Mouse (Mus musculus) MEL (cell line): ENCODE measurements around the gene Stx4a. TPM values are rescaled to one million over a fixed set of nuclear protein-coding genes. Genes with fewer than 3 reads are reported as not detected.

Source experiments
- DNase-seq: peaks from one replicate; pipeline ENCODE4 v3.0.0; 2011; ENCODE audit warnings: low read depth, low spot score
- H3K27ac ChIP-seq: 2 replicates; pipeline ENCODE4 v1.5.1; 2012; ENCODE audit warnings: low read depth, mild to moderate bottlenecking, control low read depth, low read length, moderate library complexity; ENCODE audit not compliant: control insufficient read depth
- H3K27me3 ChIP-seq, 2 experiments: fragments of 150-350 bp in 1 of 2; sonication (generic) in 1 of 2; 2 replicates each; pipeline ENCODE4 v1.6.1; 2012; ENCODE audit warnings: low read length in 2 of 2, mild to moderate bottlenecking in 2 of 2, improper control_type of control experiment in 1 of 2, moderate library complexity in 1 of 2; ENCODE audit not compliant: insufficient read depth in 2 of 2, control insufficient read depth in 1 of 2
- H3K36me3 ChIP-seq, 2 experiments: 2 replicates each; pipeline ENCODE4 v1.6.1; 2012 to 2014; ENCODE audit warnings: low read length in 2 of 2, improper control_type of control experiment in 1 of 2, inconsistent platforms in 1 of 2, mild to moderate bottlenecking in 1 of 2; ENCODE audit not compliant: insufficient read depth in 2 of 2, control insufficient read depth in 1 of 2
- H3K4me1 ChIP-seq, 2 experiments: fragments of 150-350 bp in 1 of 2; sonication (generic) in 1 of 2; 2 replicates each; pipeline ENCODE4 v1.6.1; 2012; ENCODE audit warnings: low read length in 2 of 2, improper control_type of control experiment in 1 of 2, mild to moderate bottlenecking in 1 of 2; ENCODE audit not compliant: insufficient read depth in 2 of 2, control insufficient read depth in 1 of 2
- H3K4me3 ChIP-seq, 2 experiments: fragments of 150-350 bp in 1 of 2; sonication (generic) in 1 of 2; 2 replicates each; pipeline ENCODE4 v1.5.1; 2012; ENCODE audit warnings: low read depth in 2 of 2, low read length in 2 of 2, mild to moderate bottlenecking in 2 of 2, moderate library complexity in 2 of 2, control low read depth in 1 of 2, improper control_type of control experiment in 1 of 2; ENCODE audit not compliant: control insufficient read depth in 1 of 2, insufficient read depth in 1 of 2
- H3K79me2 ChIP-seq: 2 replicates; pipeline ENCODE4 v1.6.1; 2012; ENCODE audit warnings: mild to moderate bottlenecking, low read length, moderate library complexity; ENCODE audit not compliant: control insufficient read depth, poor library complexity, insufficient read depth
- H3K9ac ChIP-seq: 2 replicates; pipeline ENCODE4 v1.6.1; 2012; ENCODE audit warnings: low read depth, mild to moderate bottlenecking, control low read depth, low read length, moderate library complexity; ENCODE audit not compliant: control insufficient read depth, poor library complexity, severe bottlenecking
- H3K9me3 ChIP-seq: fragments of 150-350 bp; sonication (generic); replicated peaks from 2 replicates; pipeline ENCODE4 v1.6.1; 2012; ENCODE audit warnings: mild to moderate bottlenecking, low read length, improper control_type of control experiment, moderate library complexity; ENCODE audit not compliant: insufficient read depth
- BHLHE40 ChIP-seq: IDR thresholded peaks from 2 replicates; pipeline ENCODE4 v1.6.1; 2012; ENCODE audit warnings: low read depth, mild to moderate bottlenecking, inconsistent platforms, low read length, improper control_type of control experiment, borderline replicate concordance
- CHD1 ChIP-seq: IDR thresholded peaks from 2 replicates; pipeline ENCODE4 v1.6.1; 2012; ENCODE audit warnings: low read depth, mild to moderate bottlenecking, inconsistent platforms, low read length, improper control_type of control experiment
- CHD2 ChIP-seq: IDR thresholded peaks from 2 replicates; pipeline ENCODE4 v1.6.1; 2011; ENCODE audit warnings: low read length, improper control_type of control experiment
- KAT2A ChIP-seq: conservative IDR thresholded peaks from 2 replicates; pipeline ENCODE4 v1.6.1; 2012; ENCODE audit warnings: low read depth, low read length, improper control_type of control experiment, inconsistent platforms
- MAFK ChIP-seq: IDR thresholded peaks from 2 replicates; pipeline ENCODE4 v1.6.1; 2011; ENCODE audit warnings: low read depth, mild to moderate bottlenecking, low read length, improper control_type of control experiment, borderline replicate concordance
- MEF2A ChIP-seq: IDR thresholded peaks from 2 replicates; pipeline ENCODE4 v1.6.1; 2014; ENCODE audit warnings: low read depth, mild to moderate bottlenecking, inconsistent platforms, low read length, improper control_type of control experiment; ENCODE audit not compliant: poor library complexity, insufficient replicate concordance, severe bottlenecking; ENCODE audit errors: extremely low read depth
- MYC ChIP-seq: IDR thresholded peaks from 2 replicates; pipeline ENCODE4 v1.6.1; 2011; ENCODE audit warnings: low read depth, mild to moderate bottlenecking, low read length, improper control_type of control experiment, moderate library complexity
- POLR2A ChIP-seq, 2 experiments: IDR thresholded peaks; 2 replicates each; pipeline ENCODE4 v1.6.1; 2011 to 2012; ENCODE audit warnings: low read length in 2 of 2, mild to moderate bottlenecking in 2 of 2, control low read depth in 1 of 2, improper control_type of control experiment in 1 of 2, low read depth in 1 of 2, moderate library complexity in 1 of 2; ENCODE audit not compliant: control insufficient read depth in 1 of 2, insufficient read depth in 1 of 2, poor library complexity in 1 of 2
- POLR2AphosphoS5 ChIP-seq: IDR thresholded peaks from 2 replicates; pipeline ENCODE4 v1.6.1; 2012; ENCODE audit warnings: low read depth, borderline replicate concordance, mild to moderate bottlenecking, inconsistent platforms, low read length, moderate library complexity, mixed read lengths
- RAD21 ChIP-seq: IDR thresholded peaks from 2 replicates; pipeline ENCODE4 v1.6.1; 2011; ENCODE audit warnings: mild to moderate bottlenecking, low read depth, low read length, improper control_type of control experiment
- RCOR1 ChIP-seq: IDR thresholded peaks from 2 replicates; pipeline ENCODE4 v1.6.1; 2012; ENCODE audit warnings: low read depth, mild to moderate bottlenecking, inconsistent platforms, low read length, improper control_type of control experiment
- SMC3 ChIP-seq: IDR thresholded peaks from 2 replicates; pipeline ENCODE4 v1.6.1; 2011; ENCODE audit warnings: low read depth, low read length, improper control_type of control experiment
- TAL1 ChIP-seq: IDR thresholded peaks from 2 replicates; pipeline ENCODE4 v1.6.1; 2012; ENCODE audit warnings: mild to moderate bottlenecking, inconsistent platforms, low read length, moderate library complexity, mixed read lengths
- TBP ChIP-seq: IDR thresholded peaks from 2 replicates; pipeline ENCODE4 v1.8.0; 2011; ENCODE audit warnings: low read depth, low read length, improper control_type of control experiment
- USF1 ChIP-seq: IDR thresholded peaks from 2 replicates; pipeline ENCODE4 v1.6.1; 2014; ENCODE audit warnings: low read depth, mild to moderate bottlenecking, inconsistent platforms, low read length, improper control_type of control experiment, moderate library complexity
- ZNF384 ChIP-seq: IDR thresholded peaks from 2 replicates; pipeline ENCODE4 v1.6.1; 2012; ENCODE audit warnings: low read depth, mild to moderate bottlenecking, inconsistent platforms, low read length, improper control_type of control experiment
- polyA plus RNA-seq, 2 experiments: library from polyadenylated mRNA; stranded (reverse) in 1 of 2; unstranded in 1 of 2; fragments of >175 nt in 1 of 2; fragments of >200 nt in 1 of 2; gene quantifications; 2 replicates each; pipeline versions ENCODE4 v1.2.1 to v1.2.4; 2012; ENCODE audit warnings: low replicate concordance in 2 of 2, low read depth in 1 of 2; ENCODE audit not compliant: insufficient read length in 2 of 2, insufficient read depth in 1 of 2, missing spikeins in 1 of 2
- total RNA-seq: library from RNA; depleted of rRNA; stranded (reverse); fragments of 300-350 nt; gene quantifications from 2 replicates; pipeline ENCODE4 v1.2.3, GENCODE M21; 2012

Gene Stx4a
- total and polyA plus RNA-seq, 3 experiments = 47.8 to 121 TPM; not detected in 1

DNA sequence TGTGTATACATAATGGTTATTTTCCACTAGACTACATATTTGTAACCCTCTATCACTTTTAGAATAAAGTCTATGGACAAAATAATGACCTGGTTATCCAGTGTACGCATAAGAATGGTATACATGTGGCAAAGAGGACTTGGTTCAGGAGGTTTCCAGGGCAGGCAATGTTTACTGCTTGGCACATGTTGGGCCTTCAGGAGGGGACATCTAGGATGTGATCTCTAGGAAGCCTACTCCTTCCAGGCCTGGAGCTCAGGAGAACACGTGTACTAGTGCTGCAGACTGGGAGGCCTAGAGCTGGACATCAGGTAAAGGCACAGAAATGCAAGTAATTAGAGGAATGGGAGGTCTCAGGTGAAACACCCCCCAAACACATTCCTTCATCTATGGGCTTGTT lies 11.5 kb downstream of the Stx4a start:
- no peaks in the 10 kb centered on the region for H3K79me2 ChIP-seq
- H3K4me1 ChIP-seq = no peaks in the 10 kb centered on the region
- TF ChIP-seq MAFK (no peak), MYC (no peak), KAT2A (no peak), TAL1 (no peak), TBP (no peak), USF1 (no peak), CHD2 (no peak), POLR2A (IDR thresholded peaks at IDR 0.05; ENCODE audit: control insufficient read depth in 1 of 2, insufficient read depth in 1 of 2, low read depth in 1 of 2, low read length in 2 of 2, poor library complexity in 1 of 2) (no peak), BHLHE40 (no peak), ZNF384 (no peak), RAD21 (no peak), CHD1 (no peak), RCOR1 (no peak), SMC3 (no peak), POLR2AphosphoS5 (no peak)
- no peak overlapping the region for H3K27ac ChIP-seq
- H3K9ac ChIP-seq = no peak overlapping the region
- DNase-seq = no peak
- 0 out of 4 replicates have a peak, but pooled peaks cover 0 to 4% of the 10 kb centered on the region in 2 experiments for H3K36me3 ChIP-seq
- no peaks in the 10 kb centered on the region; a peak in 3 of 4 replicates for H3K27me3 ChIP-seq
- no peak overlapping the region for H3K4me3 ChIP-seq
- H3K9me3 ChIP-seq = no peaks in the 10 kb centered on the region

DNA sequence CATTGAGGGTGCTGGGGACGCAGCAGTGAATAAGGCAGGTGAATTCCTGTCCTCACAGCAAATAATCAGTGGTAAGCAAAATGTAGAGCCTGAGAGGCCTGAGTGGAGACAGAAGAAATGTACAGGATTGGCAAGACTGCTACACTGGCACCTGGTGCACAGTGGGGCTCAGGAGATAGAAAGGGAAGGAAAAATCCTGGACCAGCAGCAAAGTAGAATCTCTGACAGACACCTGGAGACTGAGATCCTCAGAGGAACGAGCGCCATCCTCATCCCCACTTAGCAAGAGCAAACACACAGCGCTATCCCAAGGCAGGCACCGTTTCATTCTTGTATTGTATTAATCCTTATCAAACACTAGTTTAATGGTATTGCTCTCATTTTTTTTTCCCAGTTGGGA lies 13.4 kb downstream of the Stx4a start:
- DNase-seq = no peak
- H3K27ac ChIP-seq = no peak overlapping the region
- TF ChIP-seq CHD2 (no peak), MAFK (no peak), POLR2A (IDR thresholded peaks at IDR 0.05; ENCODE audit: control insufficient read depth in 1 of 2, insufficient read depth in 1 of 2, low read depth in 1 of 2, low read length in 2 of 2, poor library complexity in 1 of 2) (no peak), MEF2A (no peak)
- H3K9ac ChIP-seq = no peak overlapping the region
- 0 out of 4 replicates have a peak, but pooled peaks cover 0 to 4% of the 10 kb centered on the region in 2 experiments for H3K36me3 ChIP-seq
- H3K4me1 ChIP-seq = 0 out of 4 replicates have a peak, but pooled peaks cover 0 to 6% of the 10 kb centered on the region in 2 experiments
- peaks cover 7% of the 10 kb centered on the region; the same call in 1 of the 2 replicates for H3K79me2 ChIP-seq
- no peaks in the 10 kb centered on the region for H3K9me3 ChIP-seq
- no peak overlapping the region for H3K4me3 ChIP-seq
- no peaks in the 10 kb centered on the region; a peak in 3 of 4 replicates for H3K27me3 ChIP-seq
